Mouse (Mus musculus): ENCODE results near the gene Gabra5. TPM values are rescaled to one million over a fixed set of nuclear protein-coding genes. Genes with fewer than 3 reads are reported as not detected.

Gabra5 gene
- 100 to 1,000 TPM in 1 of 2 experiments, 10 to 100 TPM in 1; 95.9 to 111 TPM for total RNA-seq (2021)

GRCm38 (mm10) chr7:57509681-57510141 lies at the start of gene Gabra5:
Gene Gabra5, minus strand, starts transcription at chr7:57510059.
- intact Hi-C loops (cut with DNase I): loop anchor here (5.0 kb wide), 2 partner anchors 888 to 1573 kb away; no protein-coding TSS in a partner anchor
- DNase-seq: peak; percentile 56

DNA sequence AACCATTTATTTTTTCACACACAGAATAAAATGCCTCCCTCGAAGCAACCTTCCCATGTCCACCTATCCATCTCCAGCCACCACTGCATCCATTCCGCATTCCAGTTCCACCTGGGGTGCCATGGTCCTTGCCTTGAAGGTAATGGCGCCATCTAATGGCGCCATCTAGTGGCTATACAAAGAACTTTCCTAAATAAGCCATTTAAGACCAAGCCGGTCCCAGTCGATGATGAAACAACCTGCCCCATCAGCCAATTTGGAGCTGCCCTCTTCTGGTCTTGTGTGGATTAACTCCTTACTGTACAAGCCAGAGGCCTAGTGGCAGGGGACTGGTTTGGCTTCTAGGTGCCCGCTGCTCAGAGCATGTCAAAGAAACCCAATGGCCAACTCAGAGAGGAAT lies 28.7 kb upstream of the Gabra5 start:
- intact Hi-C loops (cut with DNase I): no loop called here
- peak; percentile 12 for DNase-seq

DNA sequence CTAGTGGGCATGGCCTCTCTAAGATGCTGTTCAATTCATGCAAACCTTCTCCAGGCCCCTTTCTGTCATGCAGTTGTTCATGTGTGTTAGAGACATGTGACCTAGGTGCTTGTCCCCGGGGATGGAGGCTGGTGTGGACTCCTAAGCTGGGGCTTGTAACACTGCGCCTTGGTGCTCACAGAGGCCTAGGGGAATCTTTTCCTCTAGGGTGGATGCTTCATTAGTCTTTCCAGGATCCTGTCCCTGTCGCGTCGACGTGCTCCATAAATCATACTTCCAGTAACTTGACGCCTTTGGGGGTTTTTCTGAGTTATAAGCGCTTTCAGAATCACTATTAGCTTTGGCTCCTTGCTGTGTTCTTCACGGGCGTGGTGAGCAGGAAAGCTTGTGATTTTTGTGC lies 22.8 kb upstream of the Gabra5 start:
- intact Hi-C loops (cut with DNase I): no loop called here
- no peak for DNase-seq

- no peak for DNase-seq
- intact Hi-C loops (cut with DNase I): no loop called here
Observed at GRCm38 (mm10) chr7:57529954-57530353, 20.1 kb upstream of the Gabra5 start.

GRCm38 (mm10) chr7:57529451-57529850 lies 19.6 kb upstream of the Gabra5 start:
- no peak for DNase-seq

DNA sequence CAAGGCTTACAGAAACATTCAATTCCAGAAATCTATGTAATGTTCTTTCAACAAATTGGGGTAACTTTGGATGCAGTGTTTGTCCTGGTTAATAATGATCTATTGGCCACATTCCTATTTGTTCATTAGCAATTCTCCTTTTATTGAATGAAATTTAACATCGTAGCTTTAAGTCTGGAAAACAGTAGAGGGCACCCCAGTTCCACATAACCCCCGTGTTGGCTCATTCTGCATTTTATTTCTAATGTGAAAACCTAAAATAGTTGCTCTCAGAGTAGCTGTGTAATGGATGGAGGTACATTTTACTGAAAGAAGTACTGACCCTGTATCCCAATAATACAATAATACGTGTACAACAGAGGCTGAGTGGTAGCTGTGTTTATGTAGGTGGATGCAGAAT lies 3.1 kb upstream of the Gabra5 start:
- intact Hi-C loops (cut with DNase I): loop anchor here (5.0 kb wide), 2 partner anchors 884 to 1569 kb away; no protein-coding TSS in a partner anchor

More at GRCm38 (mm10) chr7:57529451-57529850, 19.6 kb upstream of the Gabra5 start:
- intact Hi-C loops (cut with DNase I): no loop called here

GRCm38 (mm10) chr7:57508860-57509632 lies 813 bp downstream of the Gabra5 start:
- intact Hi-C loops (cut with DNase I): no loop called here

More for the DNA sequence above, 3.1 kb upstream of the Gabra5 start:
- no peak for DNase-seq

GRCm38 (mm10) chr7:57502809-57503208 lies 7.0 kb downstream of the Gabra5 start:
- intact Hi-C loops (cut with DNase I): no loop called here
- no peak for DNase-seq

More at GRCm38 (mm10) chr7:57508860-57509632, 813 bp downstream of the Gabra5 start:
- no peak for DNase-seq

- peak; percentile 25 for DNase-seq
- intact Hi-C loops (cut with DNase I): no loop called here
Observed at GRCm38 (mm10) chr7:57491795-57492194, 18.1 kb downstream of the Gabra5 start.

GRCm38 (mm10) chr7:57486907-57487306 lies 23.0 kb downstream of the Gabra5 start:
- intact Hi-C loops (cut with DNase I): no loop called here

GRCm38 (mm10) chr7:57482896-57483295 lies 27.0 kb downstream of the Gabra5 start:
- DNase-seq: no peak
- intact Hi-C loops (cut with DNase I): no loop called here

More at GRCm38 (mm10) chr7:57486907-57487306, 23.0 kb downstream of the Gabra5 start:
- no peak for DNase-seq

GRCm38 (mm10) chr7:57473811-57474525 lies 35.9 kb downstream of the Gabra5 start:
- peak; percentile 57 for DNase-seq

GRCm38 (mm10) chr7:57471316-57471715 lies 38.5 kb downstream of the Gabra5 start:
- no peak for DNase-seq
- intact Hi-C loops (cut with DNase I): loop anchor here (10.0 kb wide), 1 partner anchor 527 kb away; no protein-coding TSS in a partner anchor

More at GRCm38 (mm10) chr7:57473811-57474525, 35.9 kb downstream of the Gabra5 start:
- intact Hi-C loops (cut with DNase I): loop anchor here (10.0 kb wide), 1 partner anchor 529 kb away; no protein-coding TSS in a partner anchor

DNA sequence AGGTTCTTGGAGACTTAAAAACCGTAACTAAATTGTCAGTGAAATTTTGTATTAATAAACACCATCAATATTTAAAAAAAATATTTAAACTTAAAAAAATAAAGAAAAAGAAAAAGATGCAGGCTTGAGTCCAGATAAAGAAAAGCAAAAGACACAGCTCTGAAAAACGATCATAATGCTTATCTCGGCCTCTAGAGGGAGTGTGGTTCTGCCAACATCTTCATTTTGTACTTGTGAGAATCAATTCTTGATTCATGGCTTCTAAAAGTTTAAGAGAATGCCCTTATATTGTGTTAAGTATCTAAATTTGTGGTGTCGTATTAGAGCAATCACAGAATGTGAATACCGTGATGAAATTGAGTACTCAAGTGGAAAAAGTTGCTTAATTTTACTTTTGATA lies 49.5 kb downstream of the Gabra5 start:
- DNase-seq: no peak
- intact Hi-C loops (cut with DNase I): no loop called here

GRCm38 (mm10) chr7:57448239-57448638 lies 61.6 kb downstream of the Gabra5 start:
- intact Hi-C loops (cut with DNase I): no loop called here
- no peak for DNase-seq

- no peak for DNase-seq
- intact Hi-C loops (cut with DNase I): no loop called here
Observed at GRCm38 (mm10) chr7:57422675-57423074, 87.2 kb downstream of the Gabra5 start.

DNA sequence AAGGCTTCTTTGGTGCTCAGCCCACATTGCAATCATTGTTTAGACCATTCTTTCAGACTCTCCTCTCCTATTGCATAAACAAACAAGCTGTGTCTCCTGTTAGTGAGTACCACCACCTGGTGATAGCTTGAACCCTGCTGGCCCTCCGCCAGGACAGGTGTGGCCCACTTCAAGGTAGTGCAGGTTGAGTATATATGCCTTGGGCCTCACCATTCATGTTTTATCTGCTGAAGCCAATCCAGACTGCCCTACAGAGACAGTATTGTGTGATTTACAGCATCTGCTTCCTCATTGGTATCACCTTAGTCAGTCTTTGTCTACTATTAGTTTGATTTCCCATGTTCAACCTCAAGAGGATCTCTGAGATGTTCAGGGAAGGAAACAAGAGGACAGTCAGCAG lies 88.8 kb downstream of the Gabra5 start:
- intact Hi-C loops (cut with DNase I): no loop called here
- no peak for DNase-seq

DNA sequence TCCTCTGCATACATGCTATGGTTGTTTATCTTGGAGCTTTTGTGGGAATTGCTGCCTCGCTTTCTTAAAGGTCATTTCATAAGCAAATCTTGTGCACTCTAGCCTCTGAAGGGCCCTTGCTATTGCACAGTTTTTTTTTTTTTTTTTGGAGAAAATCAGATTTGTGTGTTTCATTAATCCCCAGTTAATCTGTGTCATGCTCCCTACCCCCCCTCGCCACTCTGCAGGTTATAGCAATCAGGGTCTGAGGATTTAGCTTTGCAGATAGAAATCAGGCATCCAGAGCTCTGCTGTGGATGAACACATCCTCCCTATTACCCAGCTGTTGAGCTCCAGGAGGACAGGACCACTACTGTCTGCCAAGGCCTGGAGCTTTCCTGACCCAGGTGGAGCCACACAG lies 90.5 kb downstream of the Gabra5 start, which contains the start of gene Gabrb3:
TSS of gene Gabrb3 (plus strand) at position 301 of the 400 bp plus-strand sequence.
- no peak for DNase-seq
- intact Hi-C loops (cut with DNase I): no loop called here

DNA sequence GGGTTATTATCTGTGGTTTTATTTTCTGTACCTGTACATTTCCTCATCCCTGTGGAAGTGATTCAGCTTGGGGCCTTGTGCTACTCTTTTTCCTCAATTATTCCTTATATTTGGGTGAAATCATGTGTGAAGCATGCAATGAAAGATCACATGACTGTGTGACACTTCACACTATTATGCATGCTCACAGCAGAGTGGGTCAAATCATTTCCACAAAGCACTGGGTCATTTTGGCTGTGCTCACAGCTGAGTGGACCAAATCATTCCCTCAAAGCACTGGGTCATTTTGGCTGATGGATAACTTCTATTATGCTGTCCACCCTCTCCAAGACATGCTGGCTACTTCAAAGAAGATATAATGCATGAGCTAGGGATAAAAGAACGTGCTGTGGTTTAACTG lies 97.0 kb downstream of the Gabra5 start:
- DNase-seq: no peak

DNA sequence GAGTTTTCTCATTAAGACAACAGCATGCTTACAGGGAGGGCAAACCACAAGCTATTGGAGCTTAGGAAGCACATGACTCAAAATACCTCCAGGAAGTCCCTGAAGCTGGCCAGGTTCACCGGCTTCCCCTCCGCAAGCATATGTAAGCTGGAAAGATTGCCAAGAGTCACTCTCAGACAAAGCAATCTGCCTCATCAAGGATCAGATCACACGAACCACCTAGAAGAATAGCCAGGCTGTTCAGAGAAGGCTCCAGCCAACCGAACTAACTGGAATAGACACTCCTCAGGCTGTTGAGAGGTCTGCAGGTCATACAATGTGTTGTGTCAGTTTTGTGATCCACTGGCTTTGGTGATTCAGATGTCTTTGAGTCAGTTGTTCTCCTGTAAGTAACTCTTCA lies 98.7 kb downstream of the Gabra5 start:
- peak; percentile 8 for DNase-seq
- intact Hi-C loops (cut with DNase I): no loop called here

More for the DNA sequence above, 97.0 kb downstream of the Gabra5 start:
- intact Hi-C loops (cut with DNase I): no loop called here

DNA sequence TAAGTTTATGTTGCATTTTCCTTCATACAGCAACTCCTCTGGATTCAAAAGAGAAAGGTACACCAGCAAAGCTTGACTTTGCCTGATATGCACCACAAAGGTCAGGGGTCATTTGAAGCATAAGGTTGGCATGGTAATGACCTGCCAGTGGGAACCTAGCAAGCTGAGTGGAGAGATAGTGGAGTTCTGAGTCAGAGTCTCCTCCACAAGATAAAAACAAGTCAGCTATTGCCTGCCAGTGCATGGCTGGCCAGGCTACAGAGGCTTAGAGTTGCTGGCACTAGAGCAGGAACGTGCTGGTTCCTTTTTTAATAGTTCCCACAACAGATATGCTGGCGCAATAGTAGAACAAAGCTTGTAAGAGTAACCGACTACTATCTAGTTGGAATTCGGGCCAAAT lies 116.3 kb downstream of the Gabra5 start:
- no peak for DNase-seq
- intact Hi-C loops (cut with DNase I): no loop called here
